ENCODE assay signal across 17 mouse cellular contexts in the genomic region with DNA sequence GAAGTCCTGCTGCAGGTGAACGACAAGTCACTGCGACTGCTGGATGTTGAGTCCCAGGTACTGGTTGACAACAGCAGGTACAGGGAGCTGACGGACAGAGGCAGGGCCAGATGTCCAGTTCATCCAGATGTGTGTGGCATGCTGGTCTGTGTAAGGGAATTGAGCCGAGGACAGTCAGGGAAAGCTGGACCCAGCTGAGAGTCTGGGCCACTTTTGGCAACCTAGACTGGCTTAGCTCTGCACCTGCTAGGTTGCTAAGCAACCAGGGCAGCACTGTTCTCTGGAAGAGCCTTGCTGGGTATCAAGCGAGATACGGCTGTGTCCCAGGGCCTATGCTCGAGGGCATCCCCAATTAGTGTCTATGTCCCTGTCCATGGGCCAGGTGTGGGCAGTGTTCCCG. TPM values are rescaled to one million over a fixed set of nuclear protein-coding genes. Genes with fewer than 3 reads are reported as not detected.
DNase-seq lines count a peak whose midpoint lies in the region; ATAC-seq lines count a peak whose summit lies in the region.
"Had no signal": no experiment of that assay in that cellular context is flagged by ENCODE, and none has a peak within 500 bp of the region (broad histone marks: within the 10 kb centered on the region; RNA-seq: fewer than 3 reads in every experiment).

No protein-coding gene starts in this region.

- H3K36me3 ChIP-seq in midbrain, embryonic 13.5 days = no peaks in the 10 kb centered on the region
- no peaks in the 10 kb centered on the region for H3K36me3 ChIP-seq in midbrain, embryonic 10.5 days
- H3K36me3 ChIP-seq: embryonic facial prominence, embryonic 12.5 days had no signal

- H3K4me1 ChIP-seq in midbrain, embryonic 13.5 days (replicated peaks) = peaks cover 8% of the 10 kb centered on the region; the same call in 1 of the 2 replicates
- H3K4me1 ChIP-seq in midbrain, embryonic 10.5 days = peaks cover 6% of the 10 kb centered on the region; the same call in 1 of the 2 replicates
- H3K4me1 ChIP-seq: embryonic facial prominence, embryonic 12.5 days had no signal

- ATAC-seq in frontal cortex, adult (ENCODE audit: low TSS enrichment) = peak; percentile 79
- no peak for ATAC-seq in midbrain, embryonic 13.5 days
- ATAC-seq in erythroblast, adult 5-6 weeks (replicated peaks; ENCODE audit: low FRiP score, poor library complexity, severe bottlenecking) = 0 out of 2 replicates have a peak, but pooled peaks have one; percentile 24

- H3K27me3 ChIP-seq in midbrain, embryonic 13.5 days = no peaks in the 10 kb centered on the region
- H3K27me3 ChIP-seq in midbrain, embryonic 10.5 days (ENCODE audit: low read depth, poor library complexity, severe bottlenecking) = peaks cover 6% of the 10 kb centered on the region; the same call in 1 of the 2 replicates
- H3K27me3 ChIP-seq: embryonic facial prominence, embryonic 12.5 days had no signal

- peak overlapping the region; percentile 32 for H3K9ac ChIP-seq in midbrain, embryonic 13.5 days (replicated peaks)
- H3K9ac ChIP-seq: embryonic facial prominence, embryonic 12.5 days had no signal

- H3K9me3 ChIP-seq in midbrain, embryonic 13.5 days = no peaks in the 10 kb centered on the region
- H3K9me3 ChIP-seq in midbrain, embryonic 10.5 days (replicated peaks) = no peaks in the 10 kb centered on the region
- H3K9me3 ChIP-seq: embryonic facial prominence, embryonic 12.5 days; megakaryocyte, embryonic 14.5 days had no signal

- peak; percentile 54 for DNase-seq in cerebellum, adult 9-11 months
- DNase-seq in cerebellum, postnatal 4 days (ENCODE audit: low spot score in 2 of 2) = no peak
- DNase-seq in frontal cortex, adult 2 months (ENCODE audit: extremely low spot score in 1 of 2, low spot score in 1 of 2) = no peak
- DNase-seq in midbrain, embryonic 10.5 days (ENCODE audit: low spot score) = no peak
- DNase-seq in layer of hippocampus, adult 9-11 months = no peak
- DNase-seq: adrenal gland, postnatal 10 days; heart, adult 18-20 months; heart, postnatal 4 days; kidney, adult 11 months; lung, postnatal 10 days; right cerebral cortex, postnatal 14 days had no signal

- H3K27ac ChIP-seq in midbrain, embryonic 13.5 days = no peak overlapping the region
- H3K27ac ChIP-seq in midbrain, embryonic 10.5 days (replicated peaks) = no peak overlapping the region
- H3K27ac ChIP-seq: embryonic facial prominence, embryonic 12.5 days; kidney, postnatal 0 days had no signal

- H3K4me2 ChIP-seq in midbrain, embryonic 13.5 days (replicated peaks) = no peak overlapping the region
- H3K4me2 ChIP-seq: embryonic facial prominence, embryonic 12.5 days had no signal

- H3K4me3 ChIP-seq in midbrain, embryonic 13.5 days (replicated peaks) = no peak overlapping the region
- H3K4me3 ChIP-seq in midbrain, embryonic 10.5 days = no peak overlapping the region
- H3K4me3 ChIP-seq: embryonic facial prominence, embryonic 12.5 days; megakaryocyte, embryonic 14.5 days had no signal

- WGBS in midbrain, embryonic 13.5 days = 66% methylated on average over 8 of the region's 8 CpGs
- WGBS in midbrain, embryonic 10.5 days = 77% methylated on average over 8 of the region's 8 CpGs

RNA-seq across cellular contexts. Expression of gene Eps8l2, which starts 16.4 kb away (rescaled TPM):
- polyA plus RNA-seq in frontal cortex, adult 2 months (2012; rRNA removed) = 4.4 and 5.5 TPM in 2 replicates
- 0.23 and 0.31 TPM in 2 replicates for polyA plus RNA-seq in midbrain, embryonic 13.5 days (2015; fragmentation: Nextera tagmentation; extraction: Ambion mirVana)
- 3.4 and 3.8 TPM in 2 replicates for polyA plus RNA-seq in midbrain, embryonic 10.5 days (2016; fragmentation: Nextera tagmentation; extraction: Ambion mirVana)
- total RNA-seq in erythroblast, adult 5-6 weeks (2015; ENCODE audit: low replicate concordance) = not detected in 2 replicates
- not detected in 2 replicates for total RNA-seq in erythroblast, adult 5-6 weeks (2017; ENCODE audit: low replicate concordance)

RNA-seq across cellular contexts. Expression of gene Tmem80, which starts 27.5 kb away (rescaled TPM):
- polyA plus RNA-seq in frontal cortex, adult 2 months (2012; rRNA removed) = 60.4 and 64.8 TPM in 2 replicates
- 76.6 and 77.3 TPM in 2 replicates for polyA plus RNA-seq in midbrain, embryonic 13.5 days (2015; fragmentation: Nextera tagmentation; extraction: Ambion mirVana)
- 52.2 and 58.1 TPM in 2 replicates for polyA plus RNA-seq in midbrain, embryonic 10.5 days (2016; fragmentation: Nextera tagmentation; extraction: Ambion mirVana)
- 6.5 and 8.4 TPM in 2 replicates for total RNA-seq in erythroblast, adult 5-6 weeks (2015; ENCODE audit: low replicate concordance)
- total RNA-seq in erythroblast, adult 5-6 weeks (2017; ENCODE audit: low replicate concordance) = 10.5 and 12.9 TPM in 2 replicates

RNA-seq across cellular contexts. Expression of gene Deaf1, which starts 27.6 kb away (rescaled TPM):
- 43.0 and 43.8 TPM in 2 replicates for polyA plus RNA-seq in frontal cortex, adult 2 months (2012; rRNA removed)
- 140 and 148 TPM in 2 replicates for polyA plus RNA-seq in midbrain, embryonic 13.5 days (2015; fragmentation: Nextera tagmentation; extraction: Ambion mirVana)
- 57.4 and 67.2 TPM in 2 replicates for polyA plus RNA-seq in midbrain, embryonic 10.5 days (2016; fragmentation: Nextera tagmentation; extraction: Ambion mirVana)
- 9.4 and 18.3 TPM in 2 replicates for total RNA-seq in erythroblast, adult 5-6 weeks (2015; ENCODE audit: low replicate concordance)
- total RNA-seq in erythroblast, adult 5-6 weeks (2017; ENCODE audit: low replicate concordance) = 14.1 and 16.0 TPM in 2 replicates

RNA-seq across cellular contexts. Expression of gene Taldo1, which starts 36.9 kb away (rescaled TPM):
- 151 and 152 TPM in 2 replicates for polyA plus RNA-seq in frontal cortex, adult 2 months (2012; rRNA removed)
- polyA plus RNA-seq in midbrain, embryonic 13.5 days (2015; fragmentation: Nextera tagmentation; extraction: Ambion mirVana) = 337 and 346 TPM in 2 replicates
- polyA plus RNA-seq in midbrain, embryonic 10.5 days (2016; fragmentation: Nextera tagmentation; extraction: Ambion mirVana) = 339 and 342 TPM in 2 replicates
- 132 and 180 TPM in 2 replicates for total RNA-seq in erythroblast, adult 5-6 weeks (2015; ENCODE audit: low replicate concordance)
- 443 and 565 TPM in 2 replicates for total RNA-seq in erythroblast, adult 5-6 weeks (2017; ENCODE audit: low replicate concordance)

RNA-seq across cellular contexts. Expression of gene Gatd1, which starts 58.9 kb away (rescaled TPM):
- 49.9 and 55.6 TPM in 2 replicates for polyA plus RNA-seq in frontal cortex, adult 2 months (2012; rRNA removed)
- 55.1 and 63.8 TPM in 2 replicates for polyA plus RNA-seq in midbrain, embryonic 13.5 days (2015; fragmentation: Nextera tagmentation; extraction: Ambion mirVana)
- 45.1 and 47.0 TPM in 2 replicates for polyA plus RNA-seq in midbrain, embryonic 10.5 days (2016; fragmentation: Nextera tagmentation; extraction: Ambion mirVana)
- total RNA-seq in erythroblast, adult 5-6 weeks (2015; ENCODE audit: low replicate concordance) = 6.3 and 9.2 TPM in 2 replicates
- total RNA-seq in erythroblast, adult 5-6 weeks (2017; ENCODE audit: low replicate concordance) = 4.9 and 6.0 TPM in 2 replicates
